Mouse (Mus musculus): ENCODE data around the gene Mylk4. TPM values are rescaled to one million over a fixed set of nuclear protein-coding genes. Genes with fewer than 3 reads are reported as not detected.
A peak's percentile ranks its signal among the peaks of the same experiment; 100 is the strongest.

The Mylk4 gene
- polyA plus RNA-seq, 2 experiments = 0.01 to 0.08 TPM

DNA sequence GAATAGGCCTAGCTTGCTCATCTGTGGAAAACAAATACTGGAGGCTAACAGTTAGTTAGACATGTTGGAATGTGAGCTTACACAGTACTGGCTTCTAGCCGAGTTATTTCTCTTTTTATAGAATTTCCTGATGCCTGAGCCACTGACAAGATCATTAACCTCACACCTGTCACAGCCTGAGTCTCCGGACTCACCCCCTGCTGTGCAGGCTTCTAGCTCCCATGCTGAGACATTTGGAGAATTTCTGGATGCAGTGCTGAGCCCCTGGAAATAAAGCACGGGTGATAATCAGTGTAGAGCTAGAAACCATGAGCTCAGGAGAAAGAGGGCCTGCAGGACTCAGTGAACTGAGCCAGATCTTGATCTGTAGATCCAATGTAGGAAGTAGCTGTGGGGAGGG, 13.8 kb downstream of the Mylk4 start:
- Histone ChIP-seq H3K27ac (no peak overlapping the region), H3K9ac (replicated peaks) (no peak overlapping the region), H3K9me3 (ENCODE audit: control insufficient read depth, low read length) (no peaks in the 10 kb centered on the region), H3K4me2 (ENCODE audit: low read depth) (no peak overlapping the region), H3K4me1 (replicated peaks; ENCODE audit: control insufficient read depth in 2 of 2, insufficient read depth in 2 of 2, low read length in 1 of 2) (no peaks in the 10 kb centered on the region), H3K27me3 (ENCODE audit: control insufficient read depth, insufficient read depth, low read length) (no peaks in the 10 kb centered on the region), H3K4me3 (ENCODE audit: insufficient read depth in 1 of 2, low read depth in 2 of 2, low read length in 2 of 2) (no peak overlapping the region), H3K36me3 (replicated peaks; ENCODE audit: control insufficient read depth, insufficient read depth, low read depth) (no peaks in the 10 kb centered on the region)
- TF ChIP-seq EP300 (IDR thresholded peaks at IDR 0.05; ENCODE audit: low read depth) (no peak), CTCF (IDR thresholded peaks at IDR 0.05; ENCODE audit: low read depth) (no peak)
- DNase-seq (ENCODE audit: low read depth in 3 of 3, low spot score in 3 of 3) (no peak), ATAC-seq (ENCODE audit: insufficient read depth) (no peak)
- 30% methylated on average over 3 of the region's 3 CpGs for WGBS (ENCODE audit: insufficient replicate concordance)

DNA sequence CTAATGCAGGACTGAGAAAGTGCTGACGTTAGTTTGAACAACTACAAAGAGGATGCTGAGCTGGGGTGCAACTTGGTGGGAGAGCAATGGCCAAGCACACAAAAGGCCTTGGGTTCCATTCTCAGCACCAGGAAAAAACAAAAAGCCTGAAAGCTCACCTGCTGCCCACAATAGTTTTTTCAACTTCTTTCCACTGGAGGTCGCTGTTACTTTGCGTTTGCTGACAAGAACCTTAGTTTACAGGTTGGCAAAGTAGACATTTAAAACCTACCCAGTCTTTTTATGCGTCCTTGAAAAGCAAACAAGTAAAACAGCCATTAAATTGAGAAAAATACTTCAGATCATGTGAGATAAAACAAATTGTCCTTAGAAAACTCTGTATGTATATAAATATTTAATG, 15.7 kb downstream of the Mylk4 start:
- Histone ChIP-seq H3K9ac (replicated peaks) (no peak overlapping the region), H3K4me2 (ENCODE audit: low read depth) (no peak overlapping the region), H3K36me3 (replicated peaks; ENCODE audit: control insufficient read depth, insufficient read depth, low read depth) (no peaks in the 10 kb centered on the region), H3K9me3 (ENCODE audit: control insufficient read depth, low read length) (no peaks in the 10 kb centered on the region), H3K4me3 (ENCODE audit: insufficient read depth in 1 of 2, low read depth in 2 of 2, low read length in 2 of 2) (no peak overlapping the region), H3K27ac (no peak overlapping the region), H3K27me3 (ENCODE audit: control insufficient read depth, insufficient read depth, low read length) (no peaks in the 10 kb centered on the region), H3K4me1 (replicated peaks; ENCODE audit: control insufficient read depth in 2 of 2, insufficient read depth in 2 of 2, low read length in 1 of 2) (no peaks in the 10 kb centered on the region)
- WGBS (ENCODE audit: insufficient replicate concordance) = 12% methylated on average over 4 of the region's 4 CpGs
- DNase-seq (ENCODE audit: low read depth in 3 of 3, low spot score in 3 of 3) = peak; percentile 3 to 6 (median 4)
- TF ChIP-seq EP300 (IDR thresholded peaks at IDR 0.05; ENCODE audit: low read depth) = no peak
- peak; percentile 40 for TF ChIP-seq CTCF (IDR thresholded peaks at IDR 0.05; ENCODE audit: low read depth)
- no peak for ATAC-seq (ENCODE audit: insufficient read depth)

DNA sequence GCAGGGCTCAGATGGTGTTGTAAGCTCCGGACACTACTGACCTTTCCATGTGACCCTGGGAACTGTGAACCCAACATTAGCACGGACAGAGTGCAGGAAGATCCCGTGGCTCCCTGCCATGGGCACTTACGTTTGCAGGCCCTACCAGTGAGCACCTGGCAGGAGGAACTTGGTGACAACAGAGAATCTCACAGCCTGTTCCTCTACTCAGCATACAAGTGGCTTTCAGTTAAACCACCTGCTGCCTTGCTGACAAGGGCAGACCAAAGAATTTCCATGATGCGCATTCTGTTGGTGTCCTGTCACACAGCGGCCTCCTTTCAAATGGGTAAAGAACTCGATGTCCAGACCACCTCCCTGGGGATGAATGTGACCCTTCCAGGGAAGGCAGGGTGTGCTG, 19.3 kb downstream of the Mylk4 start:
- WGBS (ENCODE audit: insufficient replicate concordance) = 33% methylated on average over 7 of the region's 7 CpGs
- no peak overlapping the region for H3K9ac ChIP-seq (replicated peaks)
- no peaks in the 10 kb centered on the region for H3K9me3 ChIP-seq (ENCODE audit: control insufficient read depth, low read length)
- no peak overlapping the region for H3K4me3 ChIP-seq (ENCODE audit: insufficient read depth in 1 of 2, low read depth in 2 of 2, low read length in 2 of 2)
- no peaks in the 10 kb centered on the region for H3K36me3 ChIP-seq (replicated peaks; ENCODE audit: control insufficient read depth, insufficient read depth, low read depth)
- H3K27ac ChIP-seq = no peak overlapping the region
- no peaks in the 10 kb centered on the region for H3K4me1 ChIP-seq (replicated peaks; ENCODE audit: control insufficient read depth in 2 of 2, insufficient read depth in 2 of 2, low read length in 1 of 2)
- no peaks in the 10 kb centered on the region for H3K27me3 ChIP-seq (ENCODE audit: control insufficient read depth, insufficient read depth, low read length)
- TF ChIP-seq EP300 (IDR thresholded peaks at IDR 0.05; ENCODE audit: low read depth) (no peak), CTCF (IDR thresholded peaks at IDR 0.05; ENCODE audit: low read depth) (no peak)
- DNase-seq (ENCODE audit: low read depth in 3 of 3, low spot score in 3 of 3) (no peak), ATAC-seq (ENCODE audit: insufficient read depth) (no peak)
- no peak overlapping the region for H3K4me2 ChIP-seq (ENCODE audit: low read depth)

DNA sequence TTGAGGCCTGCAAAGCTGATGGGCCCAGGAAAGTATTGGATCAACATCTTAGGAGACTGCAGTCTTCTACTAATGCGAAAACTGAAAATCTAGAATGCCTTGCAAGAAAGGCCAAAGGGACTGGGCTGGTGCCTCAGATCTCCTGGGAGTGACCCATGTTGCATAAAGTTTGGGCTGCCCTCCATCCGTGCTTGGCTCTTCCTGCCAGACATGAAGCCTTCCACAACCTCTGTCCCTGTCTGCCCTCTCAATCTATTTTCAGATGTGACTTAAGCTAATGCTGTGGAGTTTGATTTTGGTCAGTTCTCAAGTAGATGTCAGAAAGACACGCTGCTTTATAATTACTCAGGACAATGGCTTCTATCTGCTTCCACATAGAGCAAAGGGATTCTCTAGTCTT, 20.6 kb downstream of the Mylk4 start:
- no peak for TF ChIP-seq EP300 (IDR thresholded peaks at IDR 0.05; ENCODE audit: low read depth)
- TF ChIP-seq CTCF (IDR thresholded peaks at IDR 0.05; ENCODE audit: low read depth) = no peak
- no peak overlapping the region for H3K4me3 ChIP-seq (ENCODE audit: insufficient read depth in 1 of 2, low read depth in 2 of 2, low read length in 2 of 2)
- H3K9ac ChIP-seq (replicated peaks) = no peak overlapping the region
- no peak overlapping the region for H3K4me2 ChIP-seq (ENCODE audit: low read depth)
- no peaks in the 10 kb centered on the region for H3K4me1 ChIP-seq (replicated peaks; ENCODE audit: control insufficient read depth in 2 of 2, insufficient read depth in 2 of 2, low read length in 1 of 2)
- 47% methylated on average over 3 of the region's 3 CpGs for WGBS (ENCODE audit: insufficient replicate concordance)
- H3K27me3 ChIP-seq (ENCODE audit: control insufficient read depth, insufficient read depth, low read length) = no peaks in the 10 kb centered on the region
- no peak for ATAC-seq (ENCODE audit: insufficient read depth)
- H3K9me3 ChIP-seq (ENCODE audit: control insufficient read depth, low read length) = no peaks in the 10 kb centered on the region
- no peak overlapping the region for H3K27ac ChIP-seq
- no peak for DNase-seq (ENCODE audit: low read depth in 3 of 3, low spot score in 3 of 3)
- H3K36me3 ChIP-seq (replicated peaks; ENCODE audit: control insufficient read depth, insufficient read depth, low read depth) = no peaks in the 10 kb centered on the region

DNA sequence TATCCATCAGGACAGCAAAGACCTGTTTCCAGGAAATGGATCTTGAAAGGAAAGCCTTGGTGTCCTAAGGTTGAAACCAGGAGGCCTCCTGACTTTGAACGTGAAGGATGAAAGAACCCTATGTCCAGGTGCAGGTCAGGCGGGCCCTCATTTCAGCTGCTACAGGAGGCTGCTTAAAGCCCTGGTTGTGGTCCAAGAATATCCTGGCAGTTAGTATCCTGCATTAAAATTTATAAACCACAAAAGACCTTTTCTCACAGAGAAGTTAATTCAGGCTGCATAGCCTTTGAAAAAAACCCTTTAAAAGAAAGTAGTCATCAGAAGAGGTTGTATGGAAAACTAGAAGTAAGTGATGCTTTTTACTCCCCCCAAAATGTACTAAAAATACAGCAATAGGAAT, 23.0 kb downstream of the Mylk4 start:
- DNase-seq (ENCODE audit: low read depth in 3 of 3, low spot score in 3 of 3) (no peak), ATAC-seq (ENCODE audit: insufficient read depth) (no peak)
- H3K9ac ChIP-seq (replicated peaks) = no peak overlapping the region
- no peak overlapping the region for H3K27ac ChIP-seq
- H3K4me1 ChIP-seq (replicated peaks; ENCODE audit: control insufficient read depth in 2 of 2, insufficient read depth in 2 of 2, low read length in 1 of 2) = no peaks in the 10 kb centered on the region
- 68% methylated on average over 2 of the region's 2 CpGs for WGBS (ENCODE audit: insufficient replicate concordance)
- H3K4me3 ChIP-seq (ENCODE audit: insufficient read depth in 1 of 2, low read depth in 2 of 2, low read length in 2 of 2) = no peak overlapping the region
- no peaks in the 10 kb centered on the region for H3K9me3 ChIP-seq (ENCODE audit: control insufficient read depth, low read length)
- H3K36me3 ChIP-seq (replicated peaks; ENCODE audit: control insufficient read depth, insufficient read depth, low read depth) = no peaks in the 10 kb centered on the region
- H3K4me2 ChIP-seq (ENCODE audit: low read depth) = no peak overlapping the region
- no peaks in the 10 kb centered on the region for H3K27me3 ChIP-seq (ENCODE audit: control insufficient read depth, insufficient read depth, low read length)
- TF ChIP-seq EP300 (IDR thresholded peaks at IDR 0.05; ENCODE audit: low read depth) (no peak), CTCF (IDR thresholded peaks at IDR 0.05; ENCODE audit: low read depth) (no peak)
